Mouse (Mus musculus): ENCODE measurements around the gene Pth1r.

DNA sequence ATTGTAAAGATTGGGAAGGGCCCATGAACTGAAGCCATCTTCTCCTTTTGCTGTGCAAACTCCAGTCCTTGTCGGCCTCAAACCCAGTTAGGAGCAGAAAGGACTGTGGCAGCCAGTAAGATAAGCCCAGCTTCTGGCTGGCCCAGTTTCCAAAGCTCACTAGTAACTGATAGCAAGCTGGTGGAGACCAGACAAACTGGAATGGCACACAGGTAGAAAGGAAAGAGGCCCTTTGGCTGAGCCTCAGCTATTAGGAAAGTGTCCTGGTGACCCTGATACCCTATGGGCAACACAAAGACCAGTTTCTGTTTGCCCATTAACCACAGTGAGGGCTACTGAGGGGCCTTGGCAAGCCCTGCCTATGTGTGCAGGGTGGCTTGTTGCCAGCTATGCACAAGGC lies 44.1 kb downstream of the Pth1r start:
- TF ChIP-seq CTCF (IDR thresholded peaks at IDR 0.05; ENCODE audit: control insufficient read depth, insufficient read depth, insufficient read length) = no peak
- TF ChIP-seq CEBPB (IDR thresholded peaks at IDR 0.05; ENCODE audit: low read depth) = no peak
- TF ChIP-seq USF1 (IDR thresholded peaks at IDR 0.05; ENCODE audit: low read depth) = no peak
- no peak for TF ChIP-seq FOSL1 (IDR thresholded peaks at IDR 0.05; ENCODE audit: insufficient read depth, low read length, poor library complexity, severe bottlenecking)

Measured in C2C12 (cell line).